In genomic region chr10:80339941-80340750, GRCm38 (mm10) we compare ENCODE assay signal across 7 mouse cellular contexts. TPM values are rescaled to one million over a fixed set of nuclear protein-coding genes. Genes with fewer than 3 reads are reported as not detected.
DNase-seq lines count a peak whose midpoint lies in the region; ATAC-seq lines count a peak whose summit lies in the region.

No protein-coding gene starts in this region.

- H3K27me3 ChIP-seq in intestine, embryonic 14.5 days (replicated peaks; ENCODE audit: control insufficient read depth, insufficient read depth, low read length) = peaks cover 51% of the 10 kb centered on the region
- H3K27me3 ChIP-seq in midbrain, embryonic 12.5 days = peaks cover 70% of the 10 kb centered on the region

- ATAC-seq in activated CD4-positive, CD25-positive, alpha-beta regulatory T cell, adult 4 months = peak; percentile 31
- ATAC-seq in intestine, embryonic 14.5 days (replicated peaks; ENCODE audit: low FRiP score, low TSS enrichment, low read depth) = 0 out of 2 replicates have a peak, but pooled peaks have one; percentile 20
- no peak for ATAC-seq in midbrain, embryonic 12.5 days (ENCODE audit: low FRiP score, low read depth)

- H3K36me3 ChIP-seq in intestine, embryonic 14.5 days (ENCODE audit: control insufficient read depth, insufficient read depth, low read length) = no peaks in the 10 kb centered on the region
- H3K36me3 ChIP-seq in midbrain, embryonic 12.5 days = no peaks in the 10 kb centered on the region

- peak overlapping the region; percentile 22; the same call in 1 of the 2 replicates for H3K4me2 ChIP-seq in intestine, embryonic 14.5 days (ENCODE audit: low read length)
- H3K4me2 ChIP-seq in midbrain, embryonic 12.5 days (replicated peaks) = peak overlapping the region; percentile 21; the same call in 1 of the 2 replicates

- no peak overlapping the region for H3K9ac ChIP-seq in intestine, embryonic 14.5 days (ENCODE audit: low read length)
- H3K9ac ChIP-seq in midbrain, embryonic 12.5 days (replicated peaks) = no peak overlapping the region

- H3K27ac ChIP-seq in intestine, embryonic 14.5 days (ENCODE audit: low read depth) = no peak overlapping the region
- no peak overlapping the region for H3K27ac ChIP-seq in midbrain, embryonic 12.5 days (replicated peaks)

- WGBS in intestine, embryonic 14.5 days = 22% methylated on average over 19 of the region's 19 CpGs
- WGBS in midbrain, embryonic 12.5 days = 22% methylated on average over 19 of the region's 19 CpGs

- H3K4me1 ChIP-seq in intestine, embryonic 14.5 days (replicated peaks; ENCODE audit: control insufficient read depth, insufficient read depth, low read length) = peaks cover 31% of the 10 kb centered on the region
- peaks cover 28% of the 10 kb centered on the region for H3K4me1 ChIP-seq in midbrain, embryonic 12.5 days

- no peaks in the 10 kb centered on the region for H3K9me3 ChIP-seq in intestine, embryonic 14.5 days (ENCODE audit: control insufficient read depth, low read length)
- no peaks in the 10 kb centered on the region for H3K9me3 ChIP-seq in midbrain, embryonic 12.5 days

- intact Hi-C loops in left cerebral cortex, postnatal 4 days (cut with DNase I) = loop anchor here (5.0 kb wide), 1 partner anchor 37 kb away; no protein-coding TSS in a partner anchor

- no peak overlapping the region for H3K4me3 ChIP-seq in intestine, embryonic 14.5 days (ENCODE audit: low read depth, low read length)
- no peak overlapping the region for H3K4me3 ChIP-seq in midbrain, embryonic 12.5 days

- DNase-seq in cerebellum, postnatal 36 days = peak; percentile 88 to 91
- DNase-seq in gastrocnemius, adult 8-10 months (ENCODE audit: low spot score in 2 of 2) = peak; percentile 82 to 83
- DNase-seq in intestine, embryonic 14.5 days (ENCODE audit: low spot score) = peak; percentile 96
- DNase-seq in left cerebral cortex, postnatal 4 days = peak; percentile 91
- DNase-seq in spleen, adult 18-20 months = peak; percentile 62 to 84

RNA-seq across cellular contexts. Expression of gene Adamtsl5, which starts 8.1 kb away (rescaled TPM):
- polyA plus RNA-seq in activated CD4-positive, CD25-positive, alpha-beta regulatory T cell, adult 4 months (2017; shearing (Covaris generic)) = not detected
- total RNA-seq in gastrocnemius, adult 8-10 months (2022) = 10 to 100 TPM; 22.6 to 30.4 (median 26.9) TPM
- 8.1 and 8.7 TPM in 2 replicates for polyA plus RNA-seq in intestine, embryonic 14.5 days (2014; fragmentation: Nextera tagmentation; extraction: Ambion mirVana)
- total RNA-seq in left cerebral cortex, postnatal 4 days (2021) = under 1 TPM; 0.56 to 0.72 TPM
- polyA plus RNA-seq in midbrain, embryonic 12.5 days (2016; fragmentation: Nextera tagmentation; extraction: Ambion mirVana) = 0.38 and 0.79 TPM in 2 replicates

RNA-seq across cellular contexts. Expression of gene Reep6, which starts 10.4 kb away (rescaled TPM):
- polyA plus RNA-seq in activated CD4-positive, CD25-positive, alpha-beta regulatory T cell, adult 4 months (2017; shearing (Covaris generic)) = not detected
- total RNA-seq in gastrocnemius, adult 8-10 months (2022) = 1 to 10 TPM; 2.6 to 4.0 (median 3.2) TPM
- polyA plus RNA-seq in intestine, embryonic 14.5 days (2014; fragmentation: Nextera tagmentation; extraction: Ambion mirVana) = 42.4 and 58.1 TPM in 2 replicates
- 10 to 100 TPM; 13.3 to 14.8 TPM for total RNA-seq in left cerebral cortex, postnatal 4 days (2021)
- polyA plus RNA-seq in midbrain, embryonic 12.5 days (2016; fragmentation: Nextera tagmentation; extraction: Ambion mirVana) = 3.1 and 4.3 TPM in 2 replicates

RNA-seq across cellular contexts. Expression of gene Pcsk4, which starts 10.8 kb away (rescaled TPM):
- polyA plus RNA-seq in activated CD4-positive, CD25-positive, alpha-beta regulatory T cell, adult 4 months (2017; shearing (Covaris generic)) = 10 to 100 TPM in 1 of 2 experiments, 1 to 10 TPM in 1; 6.7 to 11.9 TPM
- 1 to 10 TPM in 1 of 4 experiments, under 1 TPM in 3; 0.67 to 1.1 (median 0.91) TPM for total RNA-seq in gastrocnemius, adult 8-10 months (2022)
- 6.8 and 7.3 TPM in 2 replicates for polyA plus RNA-seq in intestine, embryonic 14.5 days (2014; fragmentation: Nextera tagmentation; extraction: Ambion mirVana)
- 10 to 100 TPM in 1 of 2 experiments, 1 to 10 TPM in 1; 8.1 to 10.5 TPM for total RNA-seq in left cerebral cortex, postnatal 4 days (2021)
- polyA plus RNA-seq in midbrain, embryonic 12.5 days (2016; fragmentation: Nextera tagmentation; extraction: Ambion mirVana) = 2.4 and 3.7 TPM in 2 replicates

RNA-seq across cellular contexts. Expression of gene Plk5, which starts 16.1 kb away (rescaled TPM):
- not detected for polyA plus RNA-seq in activated CD4-positive, CD25-positive, alpha-beta regulatory T cell, adult 4 months (2017; shearing (Covaris generic))
- total RNA-seq in gastrocnemius, adult 8-10 months (2022) = under 1 TPM in 2 of 4 experiments, not detected in 2; 0.27 to 0.36 TPM
- 0.22 and 0.32 TPM in 2 replicates for polyA plus RNA-seq in intestine, embryonic 14.5 days (2014; fragmentation: Nextera tagmentation; extraction: Ambion mirVana)
- total RNA-seq in left cerebral cortex, postnatal 4 days (2021) = 1 to 10 TPM; 4.2 to 6.1 TPM
- polyA plus RNA-seq in midbrain, embryonic 12.5 days (2016; fragmentation: Nextera tagmentation; extraction: Ambion mirVana) = 0.31 and 0.52 TPM in 2 replicates

RNA-seq across cellular contexts. Expression of gene 2310011J03Rik, which starts 19.8 kb away (rescaled TPM):
- 10 to 100 TPM; 44.0 to 54.5 TPM for polyA plus RNA-seq in activated CD4-positive, CD25-positive, alpha-beta regulatory T cell, adult 4 months (2017; shearing (Covaris generic))
- total RNA-seq in gastrocnemius, adult 8-10 months (2022) = 1 to 10 TPM; 5.4 to 8.9 (median 6.6) TPM
- polyA plus RNA-seq in intestine, embryonic 14.5 days (2014; fragmentation: Nextera tagmentation; extraction: Ambion mirVana) = 43.4 and 45.2 TPM in 2 replicates
- 10 to 100 TPM; 13.6 to 14.2 TPM for total RNA-seq in left cerebral cortex, postnatal 4 days (2021)
- 36.2 and 44.5 TPM in 2 replicates for polyA plus RNA-seq in midbrain, embryonic 12.5 days (2016; fragmentation: Nextera tagmentation; extraction: Ambion mirVana)
